Mouse (Mus musculus): ENCODE results near the gene Fau.
"Not testable (repeated sequence)": the region's sequence is repeated elsewhere in the genome, so short reads cannot be mapped to it uniquely, and the experiment has no call there.

Gene Fau

GRCm38 (mm10) chr19:6057313-6058096, at the start of gene Fau, which contains the start of gene Mrpl49:
TSS of gene Fau (plus strand) at chr19:6057844.
TSS of gene Mrpl49 (minus strand) at chr19:6057785.
- DNase-seq (ENCODE audit: low read depth, low spot score): peak; percentile 96

GRCm38 (mm10) chr19:6009137-6009536, 48.5 kb upstream of the Fau start:
- DNase-seq (ENCODE audit: low read depth, low spot score): peak; percentile 73

- no peak for DNase-seq (ENCODE audit: low read depth, low spot score)
Observed at GRCm38 (mm10) chr19:6013691-6014090, 44.0 kb upstream of the Fau start.

- DNase-seq (ENCODE audit: low read depth, low spot score): peak; percentile 68
Observed at GRCm38 (mm10) chr19:6014991-6015510, 42.6 kb upstream of the Fau start.

- DNase-seq (ENCODE audit: low read depth, low spot score): peak; percentile 77
Observed at GRCm38 (mm10) chr19:6015511-6016315, 41.9 kb upstream of the Fau start, which contains the start of gene Capn1. TSS of gene Capn1 (minus strand) at chr19:6015897.

- peak; percentile 51 for DNase-seq (ENCODE audit: low read depth, low spot score)
Observed at GRCm38 (mm10) chr19:6016532-6016931, 41.1 kb upstream of the Fau start.

GRCm38 (mm10) chr19:6018142-6019089, 39.2 kb upstream of the Fau start:
- DNase-seq (ENCODE audit: low read depth, low spot score): peak; percentile 96

GRCm38 (mm10) chr19:6020276-6020675, 37.4 kb upstream of the Fau start:
- DNase-seq (ENCODE audit: low read depth, low spot score): no peak

- DNase-seq (ENCODE audit: low read depth, low spot score): no peak
Observed at GRCm38 (mm10) chr19:6023059-6023458, 34.6 kb upstream of the Fau start.

GRCm38 (mm10) chr19:6023930-6024329, 33.7 kb upstream of the Fau start:
- no peak for DNase-seq (ENCODE audit: low read depth, low spot score)

GRCm38 (mm10) chr19:6028991-6029390, 28.7 kb upstream of the Fau start:
- DNase-seq (ENCODE audit: low read depth, low spot score): no peak

- DNase-seq (ENCODE audit: low read depth, low spot score): peak; percentile 67
Observed at GRCm38 (mm10) chr19:6029426-6029825, 28.2 kb upstream of the Fau start.

GRCm38 (mm10) chr19:6030520-6031280, 26.9 kb upstream of the Fau start:
- no peak for DNase-seq (ENCODE audit: low read depth, low spot score)

- no peak for DNase-seq (ENCODE audit: low read depth, low spot score)
Observed at GRCm38 (mm10) chr19:6035966-6036585, 21.6 kb upstream of the Fau start.

- DNase-seq (ENCODE audit: low read depth, low spot score): no peak
Observed at GRCm38 (mm10) chr19:6037695-6038094, 19.9 kb upstream of the Fau start.

- no peak for DNase-seq (ENCODE audit: low read depth, low spot score)
Observed at GRCm38 (mm10) chr19:6038326-6038725, 19.3 kb upstream of the Fau start.

- no peak for DNase-seq (ENCODE audit: low read depth, low spot score)
Observed at GRCm38 (mm10) chr19:6040002-6040401, 17.6 kb upstream of the Fau start.

- DNase-seq (ENCODE audit: low read depth, low spot score): no peak
Observed at GRCm38 (mm10) chr19:6042293-6042692, 15.4 kb upstream of the Fau start.

GRCm38 (mm10) chr19:6044102-6044501, 13.5 kb upstream of the Fau start:
- not testable (repeated sequence) for DNase-seq (ENCODE audit: low read depth, low spot score)

Data from R1 (cell line).